Mouse (Mus musculus): ENCODE measurements around the gene Fasl.
A peak's percentile ranks its signal among the peaks of the same experiment; 100 is the strongest.

The Fasl gene

DNA sequence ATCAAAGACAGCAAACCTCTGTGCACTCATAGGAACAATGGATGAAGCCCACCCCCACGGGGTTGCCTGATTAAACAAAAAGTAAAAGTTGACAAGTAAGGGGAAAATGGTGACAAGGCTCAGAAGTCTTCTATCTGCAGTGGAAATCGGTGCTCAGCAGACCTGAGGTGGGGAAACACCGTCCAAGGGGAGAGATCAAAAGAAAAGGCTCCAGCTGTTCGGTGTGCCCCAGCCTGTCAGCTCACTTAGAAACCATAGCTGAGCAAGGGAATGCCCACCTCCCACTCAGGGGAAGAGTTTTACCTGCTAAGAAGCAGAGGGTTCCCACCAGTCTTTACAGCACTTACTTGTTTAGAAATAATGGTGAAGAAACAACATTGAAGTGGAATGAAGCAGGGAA is 26.7 kb downstream of the Fasl start:
- no peak for DNase-seq (ENCODE audit: low read depth, low spot score)

DNA sequence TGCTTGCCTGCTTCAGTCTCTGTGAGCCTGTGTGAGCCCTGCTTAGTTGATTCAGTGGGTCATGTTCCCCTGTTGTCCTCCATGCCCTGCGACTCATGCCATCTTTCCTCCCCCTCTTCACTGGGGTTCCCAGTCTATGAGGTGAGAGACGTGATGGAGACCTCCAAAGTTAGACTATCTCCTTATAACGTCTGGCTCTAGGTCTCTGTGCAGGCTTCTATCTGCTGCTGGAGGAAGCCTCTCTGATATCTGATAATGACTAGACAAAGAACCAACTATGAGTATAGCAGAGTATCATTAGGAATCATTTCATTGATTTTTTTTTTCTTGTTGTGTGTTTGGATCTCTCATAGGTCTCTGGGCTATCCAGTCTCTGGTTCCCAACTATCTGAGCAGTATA is 31.7 kb downstream of the Fasl start:
- no peak for DNase-seq (ENCODE audit: low read depth, low spot score)

GRCm38 (mm10) chr1:161751311-161751710 is 37.0 kb downstream of the Fasl start:
- DNase-seq (ENCODE audit: low read depth, low spot score) = no peak

DNA sequence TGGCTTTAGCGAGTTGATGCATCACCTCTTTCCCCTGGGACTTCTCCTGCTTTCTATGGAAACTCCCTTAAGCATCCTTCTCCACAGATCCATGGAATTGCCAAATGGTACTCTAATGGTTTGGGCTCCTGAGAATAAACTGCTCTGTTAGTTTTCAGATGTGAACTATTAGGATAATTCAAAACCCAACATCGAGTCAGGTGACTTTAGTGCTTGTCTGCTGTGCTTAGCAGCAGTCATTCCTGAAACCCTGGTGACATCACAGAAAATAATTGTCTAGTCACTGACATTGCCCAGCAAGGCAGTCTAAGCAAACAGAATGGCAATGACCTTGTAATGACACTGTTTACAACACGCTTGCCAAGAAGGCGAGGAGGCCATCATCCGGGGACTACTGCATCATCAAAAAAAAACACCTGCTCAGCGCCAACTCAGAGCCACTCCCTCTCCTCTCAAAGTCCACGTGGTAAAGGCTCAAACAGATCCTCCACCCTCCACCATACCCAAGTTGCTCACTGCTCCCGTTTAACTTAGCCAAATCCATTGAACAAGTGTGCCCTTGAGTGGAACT is 37.7 kb downstream of the Fasl start:
- DNase-seq (ENCODE audit: low read depth, low spot score) = no peak

DNA sequence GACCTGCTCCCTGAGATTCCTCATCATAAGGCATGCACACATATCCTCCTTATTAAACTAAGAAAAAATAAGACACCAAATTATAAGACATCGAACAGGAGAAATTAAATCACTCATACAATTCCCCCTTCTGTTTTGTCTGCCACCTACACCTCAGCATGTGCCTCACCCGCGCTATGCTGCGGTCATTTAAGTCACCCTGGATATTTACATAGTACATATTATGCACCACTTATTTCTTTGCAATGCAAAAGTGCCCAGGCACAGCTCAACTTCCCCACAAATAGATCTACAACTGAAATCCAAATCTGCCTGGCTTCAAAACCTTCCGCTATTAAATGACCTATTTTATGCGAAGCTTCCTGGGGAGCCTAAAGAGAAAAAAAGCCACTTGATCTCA is 39.6 kb downstream of the Fasl start:
- DNase-seq (ENCODE audit: low read depth, low spot score) = no peak

GRCm38 (mm10) chr1:161748138-161748537 is 40.2 kb downstream of the Fasl start:
- DNase-seq (ENCODE audit: low read depth, low spot score) = peak; percentile 11

DNA sequence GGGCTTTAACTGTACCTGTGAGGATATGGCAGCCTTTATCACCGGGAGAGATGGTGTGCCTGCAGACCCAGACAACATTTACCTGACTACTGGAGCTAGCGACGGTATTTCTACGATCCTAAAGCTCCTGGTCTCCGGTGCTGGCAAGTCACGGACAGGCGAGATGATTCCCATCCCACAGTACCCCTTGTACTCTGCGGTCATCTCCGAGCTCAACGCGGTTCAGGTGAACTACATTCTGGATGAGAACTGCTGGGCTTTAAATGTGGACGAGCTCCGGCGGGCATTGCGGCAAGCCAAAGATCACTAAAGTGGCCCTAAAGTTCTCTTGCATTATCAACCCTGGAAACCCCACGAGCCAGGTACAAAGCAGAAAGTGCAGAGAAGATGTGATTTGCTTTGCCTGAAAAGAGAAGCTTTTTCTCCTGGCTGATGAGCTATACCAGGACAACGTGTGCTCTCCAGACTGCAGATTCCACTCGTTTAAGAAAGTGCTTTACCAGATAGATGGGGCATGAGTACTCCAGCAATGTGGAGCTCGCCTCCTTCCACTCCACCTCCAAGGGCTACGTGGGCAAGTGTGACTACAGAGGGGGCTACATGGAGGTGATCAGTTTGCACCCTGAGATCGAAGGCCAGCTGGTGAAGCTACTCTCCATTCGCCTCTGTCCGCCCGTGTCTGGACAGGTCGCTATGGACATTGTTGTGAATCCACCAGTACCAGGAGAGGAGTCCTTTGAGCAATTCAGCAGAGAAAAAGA is 41.6 kb downstream of the Fasl start:
- no peak for DNase-seq (ENCODE audit: low read depth, low spot score)

GRCm38 (mm10) chr1:161744855-161745254 is 43.4 kb downstream of the Fasl start:
- DNase-seq (ENCODE audit: low read depth, low spot score) = no peak

GRCm38 (mm10) chr1:161744209-161744608 is 44.1 kb downstream of the Fasl start:
- no peak for DNase-seq (ENCODE audit: low read depth, low spot score)

GRCm38 (mm10) chr1:161742481-161743267 is 45.6 kb downstream of the Fasl start:
- no peak for DNase-seq (ENCODE audit: low read depth, low spot score)

- peak; percentile 8 for DNase-seq (ENCODE audit: low read depth, low spot score)
Observed at GRCm38 (mm10) chr1:161736848-161737247, 51.4 kb downstream of the Fasl start.

DNA sequence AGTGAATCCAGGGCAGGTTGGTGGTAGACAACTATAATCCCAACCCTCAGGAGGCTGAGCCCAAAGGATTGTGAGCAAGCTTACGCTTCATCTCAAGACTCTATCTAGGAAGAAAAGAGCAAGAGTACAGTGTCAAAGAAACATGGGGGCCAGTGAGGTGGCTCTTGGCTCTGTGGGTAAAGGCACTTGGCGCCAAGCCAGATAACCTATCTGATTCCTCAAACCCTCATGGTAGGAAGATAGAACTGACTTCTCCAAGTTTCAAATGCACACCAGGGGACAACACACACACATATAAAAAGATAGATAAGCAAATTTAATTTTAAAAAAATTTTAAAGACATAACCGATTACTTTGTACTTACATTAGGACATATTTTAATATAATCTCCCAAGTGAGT is 52.0 kb downstream of the Fasl start:
- DNase-seq (ENCODE audit: low read depth, low spot score) = no peak

DNA sequence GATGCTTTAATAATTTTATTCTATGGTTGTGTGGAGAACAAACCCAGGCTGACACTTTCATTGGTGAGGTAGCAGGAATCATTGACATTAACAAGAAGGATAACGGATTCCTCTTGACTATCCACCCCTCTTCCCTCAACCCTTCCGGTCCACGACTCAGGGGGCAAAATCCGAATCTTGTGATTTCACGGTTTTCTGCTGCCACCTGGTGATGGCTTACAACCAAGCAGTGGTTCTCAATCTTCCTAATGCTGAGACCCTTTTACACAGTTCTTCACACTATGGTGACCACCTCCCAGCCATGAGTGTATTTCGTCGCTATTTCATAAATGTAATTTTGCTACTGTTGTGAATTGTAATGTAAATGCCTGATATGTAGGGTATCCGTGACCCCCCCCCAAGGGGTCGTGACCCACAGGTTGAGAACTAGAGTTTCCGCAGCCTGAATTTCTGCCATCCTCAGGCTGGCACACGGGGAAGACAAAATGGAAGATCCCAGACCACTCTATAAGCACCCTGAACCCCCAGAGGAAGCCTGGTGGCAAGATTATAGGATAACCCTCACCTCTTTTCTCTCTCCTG is 52.7 kb downstream of the Fasl start:
- no peak for DNase-seq (ENCODE audit: low read depth, low spot score)

- no peak for DNase-seq (ENCODE audit: low read depth, low spot score)
Observed at GRCm38 (mm10) chr1:161734741-161735211, 53.5 kb downstream of the Fasl start.

DNA sequence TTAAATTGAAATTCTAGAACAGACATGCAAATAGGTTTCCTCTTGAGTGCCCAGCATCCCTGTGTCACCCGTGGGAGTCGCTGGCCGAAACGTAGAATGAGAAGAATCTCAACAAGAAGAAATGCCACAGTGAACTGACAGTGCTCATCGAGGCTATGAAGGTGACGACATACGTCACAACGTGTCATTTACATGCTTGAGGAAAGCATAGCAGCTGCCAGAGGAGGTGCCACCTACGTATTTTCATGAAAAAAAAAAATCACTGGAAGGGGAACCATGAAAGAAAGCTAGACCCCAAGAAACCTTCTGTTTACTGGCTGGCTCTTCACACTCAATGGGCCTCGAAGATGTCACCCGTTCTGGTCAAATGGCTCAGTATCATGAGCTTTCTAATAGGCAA is 54.0 kb downstream of the Fasl start:
- no peak for DNase-seq (ENCODE audit: low read depth, low spot score)
